Mouse (Mus musculus) mature B cell (primary cell): ENCODE measurements around the gene Olfr608.
"Not testable (repeated sequence)": the region's sequence is repeated elsewhere in the genome, so short reads cannot be mapped to it uniquely, and the experiment has no call there.

ENCODE experiments used
- in situ Hi-C: fragments of 300-500 bp; cut with MboI; formaldehyde crosslinking; loops from 2 replicates; pipeline ENCODE4 v1.14.3; 2019

Gene Olfr608

DNA sequence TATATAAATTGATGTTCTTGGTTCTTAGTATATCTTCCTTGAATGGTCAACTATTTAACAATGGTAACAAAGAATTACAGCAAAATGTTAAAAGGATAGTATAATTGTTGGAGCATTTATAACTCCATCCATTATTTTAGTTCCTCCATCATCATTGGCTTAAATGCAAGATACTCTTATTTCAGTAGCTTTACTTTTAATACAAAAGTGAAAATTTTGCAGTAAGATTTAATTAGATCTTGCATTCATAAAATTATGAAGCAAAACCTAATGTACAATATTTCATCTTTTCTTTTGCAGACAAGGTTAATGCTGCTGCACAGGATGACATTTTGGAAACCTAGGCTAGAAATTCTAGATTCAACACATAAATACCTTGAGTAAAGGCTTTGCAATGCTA lies at the start of gene Olfr608:
Gene Olfr608 (plus strand): TSS at position 301 of the 400 bp plus-strand sequence.
- in situ Hi-C loops: no loop called here

DNA sequence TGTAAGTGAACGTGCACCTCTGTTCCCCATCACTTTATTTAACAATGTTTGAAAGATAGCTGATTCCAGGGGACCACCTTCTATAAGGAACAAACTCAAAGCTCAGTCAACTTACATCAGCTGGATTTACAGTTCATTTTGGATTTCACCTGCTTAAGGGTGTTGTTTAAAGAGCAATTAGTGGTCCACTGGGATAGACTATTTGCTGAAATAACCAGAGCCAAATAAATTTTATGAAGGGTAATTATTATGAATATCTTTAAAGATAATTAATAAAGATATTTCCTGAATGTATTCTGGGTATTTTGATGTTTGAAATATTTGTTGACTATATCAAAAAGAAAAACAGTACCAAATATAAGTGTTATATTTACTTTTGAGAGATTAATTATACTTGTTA lies 24.3 kb upstream of the Olfr608 start, which contains the start of gene Olfr605:
Gene Olfr605 (minus strand): TSS at position 101 of the 400 bp plus-strand sequence.
- in situ Hi-C loops: no loop called here

DNA sequence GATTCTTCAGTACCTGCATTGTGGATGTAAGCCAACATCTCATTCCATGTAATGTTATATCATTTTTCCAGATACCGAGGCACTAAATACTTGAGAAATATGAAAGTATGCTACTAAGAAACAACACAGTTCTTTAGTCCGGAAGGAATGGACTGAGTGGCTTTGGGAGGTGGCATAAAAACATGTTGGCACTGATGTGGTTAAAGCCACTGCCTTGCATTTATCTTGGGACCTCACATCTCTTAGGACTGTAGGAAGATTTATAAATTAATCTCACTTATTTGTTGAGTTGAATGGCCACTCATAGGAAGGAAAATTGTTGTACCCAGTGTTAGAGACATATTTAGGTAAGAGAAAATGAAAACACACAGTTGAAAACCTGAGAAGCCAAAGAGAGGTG lies 20.9 kb upstream of the Olfr608 start, which contains the start of gene Olfr606:
Gene Olfr606 (plus strand): TSS at position 301 of the 400 bp plus-strand sequence.
- in situ Hi-C loops: no loop called here

DNA sequence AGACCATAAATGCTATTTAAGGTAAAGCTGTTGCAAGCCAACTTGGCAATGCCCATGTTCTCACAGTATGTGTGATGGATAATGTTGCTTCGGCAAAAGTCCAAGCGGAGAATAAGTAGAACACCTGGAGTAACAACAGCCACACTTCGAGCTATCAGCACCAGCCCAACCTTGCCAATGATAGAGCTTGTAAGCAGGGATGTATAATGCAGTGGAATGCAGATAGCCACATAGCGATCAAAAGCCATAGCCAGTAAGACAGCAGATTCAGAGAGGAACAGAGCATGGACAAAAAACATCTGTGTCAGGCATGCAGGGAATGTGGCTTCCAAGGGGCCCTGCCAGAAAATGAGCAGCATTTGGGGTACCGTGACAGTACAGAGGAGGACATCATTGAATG lies 9.1 kb upstream of the Olfr608 start:
- in situ Hi-C loops: no loop called here

DNA sequence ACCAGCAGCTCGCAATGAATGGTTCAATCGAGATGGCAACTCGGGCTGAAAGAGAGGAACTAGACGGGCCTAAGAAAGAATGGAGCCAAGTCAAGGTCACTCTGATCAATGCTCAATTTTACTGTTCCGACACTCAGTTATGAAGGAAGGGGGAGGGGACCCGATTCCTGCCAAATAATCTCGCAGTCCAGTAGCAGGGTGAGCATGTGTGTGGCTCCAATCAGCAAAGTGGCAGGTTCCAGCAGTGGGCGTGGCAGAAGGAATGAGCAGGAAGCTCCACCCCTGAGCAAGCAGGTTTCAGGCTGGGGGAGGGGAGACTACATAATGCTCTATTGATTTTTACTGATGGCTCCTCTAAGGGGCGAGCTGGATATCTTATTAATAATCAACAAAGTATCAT lies 7.4 kb downstream of the Olfr608 start:
- in situ Hi-C loops: not testable (repeated sequence)

DNA sequence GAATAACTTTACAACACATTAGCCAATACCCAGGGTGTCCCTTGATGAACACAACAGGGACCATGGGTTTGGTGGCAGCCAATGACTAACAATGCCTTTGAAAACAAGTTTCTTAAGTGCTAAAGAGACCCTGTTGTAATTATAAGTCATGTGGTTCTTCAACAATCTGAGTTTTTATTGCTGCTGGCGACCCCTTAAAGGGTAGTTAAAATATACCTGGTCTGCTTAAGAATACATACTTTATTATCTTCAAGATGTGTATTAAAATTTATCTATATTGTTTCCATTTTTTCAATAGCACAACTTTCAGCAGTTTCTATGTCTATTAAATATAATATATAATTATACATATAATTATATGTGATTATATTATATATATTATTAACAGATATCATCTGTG lies 28.3 kb downstream of the Olfr608 start, which contains the start of gene Olfr609:
Gene Olfr609 (minus strand): TSS at position 101 of the 400 bp plus-strand sequence.
- in situ Hi-C loops: no loop called here

DNA sequence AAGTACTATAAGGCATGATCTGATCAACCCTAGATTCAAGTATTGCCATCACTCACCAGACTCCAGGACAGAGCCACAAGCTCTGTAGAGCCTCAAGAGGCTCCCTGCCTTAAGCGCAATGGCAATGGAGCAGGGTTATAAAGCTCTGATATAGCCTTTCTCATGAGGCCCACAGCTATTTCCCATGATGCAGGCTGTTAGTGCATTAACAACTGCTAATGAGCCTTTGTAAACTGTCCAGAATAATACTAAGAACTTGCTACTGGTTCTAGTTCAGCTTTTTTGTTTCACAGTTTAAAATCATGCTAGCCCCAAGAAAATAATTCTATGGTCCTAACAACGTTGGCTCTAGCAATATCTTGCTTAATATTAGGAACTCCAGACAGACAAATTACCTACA lies 42.3 kb downstream of the Olfr608 start, which contains the start of gene Olfr610:
Gene Olfr610 (minus strand): TSS at position 101 of the 400 bp plus-strand sequence.
- in situ Hi-C loops: no loop called here

DNA sequence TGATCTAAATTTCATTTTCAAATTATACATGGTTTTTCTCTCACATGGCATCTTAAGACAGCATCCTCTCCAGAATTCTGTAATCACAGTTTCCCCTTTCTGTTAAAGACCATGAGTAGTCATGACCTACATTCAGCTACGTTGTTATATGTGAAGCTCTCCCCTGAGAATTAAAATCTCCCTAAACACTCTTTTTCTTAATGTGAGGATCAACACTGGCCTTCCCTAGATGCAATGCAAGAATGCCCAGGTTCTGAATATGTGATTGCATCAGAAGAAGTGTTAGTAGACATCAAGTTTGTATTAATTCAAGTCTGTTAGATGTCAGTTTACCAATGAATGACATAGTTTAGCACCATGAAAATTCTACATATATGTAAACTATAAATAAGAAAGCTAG lies 51.1 kb downstream of the Olfr608 start, which contains the start of gene Olfr611:
Gene Olfr611 (minus strand): TSS at position 101 of the 400 bp plus-strand sequence.
- in situ Hi-C loops: not testable (repeated sequence)
